Mouse (Mus musculus) embryonic facial prominence, embryonic 14.5 days (tissue): ENCODE measurements at regions not wholly inside any gene's neighbourhood (a gene's known extent, or its start where the extent isn't known, plus 50 kb on each side); places are given as distances from the start of the nearest gene placed in this dataset.
A peak's percentile ranks its signal among the peaks of the same experiment; 100 is the strongest.

Experiments
- ATAC-seq: fragments of 200-750 bp; cut with Nextera tagmentation; 2 replicates; pipeline ENCODE4 v1.8.0; 2017; ENCODE audit warnings: low read depth, moderate number of reproducible peaks, moderate TSS enrichment
- DNase-seq: peaks from one replicate; pipeline ENCODE4 v3.0.0-alpha.2; 2015; ENCODE audit warnings: low spot score
- H3K27ac ChIP-seq: fragments of 300-500 bp; sonication (generic); replicated peaks from 2 replicates; pipeline ENCODE4 v1.5.1; 2014; ENCODE audit warnings: low read depth, mild to moderate bottlenecking, low read length, moderate library complexity
- H3K27me3 ChIP-seq: fragments of 300-500 bp; sonication (generic); replicated peaks from 2 replicates; pipeline ENCODE4 v1.6.1; 2014; ENCODE audit warnings: low read length; ENCODE audit not compliant: control insufficient read depth, insufficient read depth
- H3K36me3 ChIP-seq: fragments of 300-500 bp; sonication (generic); 2 replicates; pipeline ENCODE4 v1.6.1; 2014; ENCODE audit warnings: low read length, mixed read lengths; ENCODE audit not compliant: control insufficient read depth, insufficient read depth
- H3K4me1 ChIP-seq: fragments of 300-500 bp; sonication (generic); 2 replicates; pipeline ENCODE4 v1.6.1; 2014; ENCODE audit warnings: antibody characterized with exemption, low read length; ENCODE audit not compliant: control insufficient read depth, insufficient read depth
- H3K4me2 ChIP-seq: fragments of 300-500 bp; sonication (generic); 2 replicates; pipeline ENCODE4 v1.6.1; 2014; ENCODE audit warnings: low read depth, mild to moderate bottlenecking, low read length, moderate library complexity, mixed read lengths
- H3K4me3 ChIP-seq: fragments of 300-500 bp; sonication (generic); 2 replicates; pipeline ENCODE4 v1.5.1; 2014; ENCODE audit warnings: low read depth, mild to moderate bottlenecking, low read length
- H3K9ac ChIP-seq: fragments of 300-500 bp; sonication (generic); 2 replicates; pipeline ENCODE4 v1.6.1; 2014; ENCODE audit warnings: low read depth, mild to moderate bottlenecking, low read length, moderate library complexity, mixed read lengths
- H3K9me3 ChIP-seq: fragments of 300-500 bp; sonication (generic); 2 replicates; pipeline ENCODE4 v1.6.1; 2016; ENCODE audit warnings: low read length; ENCODE audit not compliant: control insufficient read depth
- WGBS: fragments of 180-500 bp; shearing (Covaris S2); extraction: QIAGEN DNeasy Blood & Tissue Kit; methylation state at CpG from one replicate; pipeline ENCODE4 v1.1.7; 2014; 5-methylcytosine and 5-hydroxymethylcytosine counted together

GRCm38 (mm10) chr4:105315095-105315494 is 157.9 kb downstream of the Plpp3 start:
- H3K9me3 ChIP-seq = no peaks in the 10 kb centered on the region
- 45% methylated on average over 5 of the region's 5 CpGs for WGBS

DNA sequence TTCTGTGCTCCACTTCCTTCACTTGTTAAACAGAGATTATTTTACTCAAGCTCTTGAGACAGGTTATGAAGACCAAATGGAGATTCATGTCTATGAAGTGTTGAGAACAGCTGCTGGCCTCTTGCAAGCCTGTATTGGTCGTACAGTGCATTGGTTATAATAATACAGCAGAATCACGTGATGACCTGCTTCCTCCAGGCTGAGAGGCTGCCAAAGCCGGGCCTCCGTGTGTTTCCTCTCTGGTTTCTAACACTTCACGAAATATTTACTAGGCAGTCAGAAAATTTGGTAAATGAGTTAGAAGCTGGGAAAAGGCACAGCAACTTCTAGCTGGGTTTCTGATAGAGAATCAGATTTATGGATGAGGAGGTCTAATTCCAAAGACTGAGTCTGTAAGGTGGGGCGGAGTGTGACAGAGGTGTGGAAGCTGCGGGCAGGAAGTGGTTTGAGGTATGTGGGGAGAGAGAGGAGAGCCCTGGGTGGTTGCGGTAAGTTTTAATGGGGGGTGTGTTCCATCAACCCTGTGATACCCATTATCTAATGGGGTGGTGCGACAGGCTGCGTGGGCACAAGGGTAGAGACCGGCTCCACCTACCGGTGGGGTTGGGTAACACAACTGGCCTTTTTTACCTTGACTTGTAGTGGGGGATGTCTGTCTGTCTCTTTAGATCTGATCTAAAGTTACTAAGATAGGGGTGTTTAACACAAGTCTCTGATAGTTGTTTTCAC is 159.5 kb downstream of the Plpp3 start:
- Histone ChIP-seq H3K4me2 (no peak overlapping the region), H3K27me3 (no peaks in the 10 kb centered on the region), H3K9ac (no peak overlapping the region), H3K4me3 (no peak overlapping the region), H3K36me3 (no peaks in the 10 kb centered on the region), H3K27ac (no peak overlapping the region), H3K4me1 (no peaks in the 10 kb centered on the region), H3K9me3 (no peaks in the 10 kb centered on the region)
- no peak for ATAC-seq
- 70% methylated on average over 12 of the region's 12 CpGs for WGBS
- DNase-seq = no peak

More at GRCm38 (mm10) chr4:105315095-105315494, 157.9 kb downstream of the Plpp3 start:
- Histone ChIP-seq H3K4me1 (no peaks in the 10 kb centered on the region), H3K27ac (no peak overlapping the region), H3K4me2 (no peak overlapping the region), H3K27me3 (no peaks in the 10 kb centered on the region), H3K9ac (no peak overlapping the region), H3K4me3 (no peak overlapping the region), H3K36me3 (no peaks in the 10 kb centered on the region)
- DNase-seq = peak; percentile 46
- no peak for ATAC-seq

DNA sequence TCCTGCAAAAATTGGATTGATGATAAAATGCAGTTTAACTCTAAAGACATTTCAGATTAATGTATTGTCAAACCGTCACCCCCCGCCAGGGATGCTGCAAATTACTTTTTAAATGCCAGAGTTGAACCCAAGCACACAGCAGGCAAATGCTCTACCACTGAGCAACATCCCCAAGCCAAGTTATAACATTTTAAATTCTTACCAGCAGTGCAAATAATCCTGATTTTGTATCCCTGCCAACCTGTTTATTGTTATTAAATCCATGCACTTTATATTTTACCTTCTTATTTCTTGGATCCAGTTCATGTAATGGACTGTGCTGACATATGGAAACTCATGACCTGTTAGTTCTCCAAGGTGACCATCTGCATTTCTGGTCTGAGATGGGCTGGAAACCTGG is 161.3 kb downstream of the Plpp3 start:
- no peak for DNase-seq
- H3K27me3 ChIP-seq = no peaks in the 10 kb centered on the region
- 0 out of 2 replicates have a peak, but pooled peaks cover 2% of the 10 kb centered on the region for H3K4me1 ChIP-seq

GRCm38 (mm10) chr4:105323446-105323845 is 166.3 kb downstream of the Plpp3 start:
- Histone ChIP-seq H3K27me3 (no peaks in the 10 kb centered on the region), H3K27ac (no peak overlapping the region), H3K4me1 (0 out of 2 replicates have a peak, but pooled peaks cover 5% of the 10 kb centered on the region), H3K4me2 (no peak overlapping the region), H3K4me3 (no peak overlapping the region), H3K9ac (no peak overlapping the region), H3K36me3 (no peaks in the 10 kb centered on the region), H3K9me3 (no peaks in the 10 kb centered on the region)
- DNase-seq (no peak), ATAC-seq (no peak)
- WGBS = 38% methylated on average over 1 of the region's 1 CpGs

More for the DNA sequence above, 161.3 kb downstream of the Plpp3 start:
- Histone ChIP-seq H3K27ac (no peak overlapping the region), H3K9me3 (no peaks in the 10 kb centered on the region), H3K36me3 (no peaks in the 10 kb centered on the region), H3K9ac (no peak overlapping the region), H3K4me2 (no peak overlapping the region), H3K4me3 (no peak overlapping the region)
- 57% methylated on average over 2 of the region's 2 CpGs for WGBS
- no peak for ATAC-seq

DNA sequence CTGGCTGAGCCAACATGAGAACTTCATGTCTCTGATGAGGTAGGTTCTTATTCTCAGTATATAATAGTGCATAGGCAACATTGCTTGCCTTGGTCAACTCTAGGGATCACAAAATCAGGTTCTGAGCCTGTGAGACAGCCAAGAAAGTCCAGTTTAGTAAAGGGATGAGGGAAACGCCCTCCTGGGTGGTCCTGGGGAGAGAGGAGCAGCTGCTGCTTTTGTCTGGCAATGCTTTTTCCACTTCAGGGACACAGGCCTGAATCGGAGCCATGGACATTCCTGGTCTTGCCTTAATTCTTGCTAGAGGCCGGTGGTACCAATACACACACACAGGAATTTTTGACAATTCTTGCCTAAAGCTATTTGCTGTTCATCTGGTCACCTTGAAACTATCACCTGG is 169.8 kb downstream of the Plpp3 start:
- H3K27ac ChIP-seq = no peak overlapping the region
- H3K4me3 ChIP-seq = no peak overlapping the region
- no peaks in the 10 kb centered on the region for H3K36me3 ChIP-seq
- H3K27me3 ChIP-seq = no peaks in the 10 kb centered on the region
- H3K4me2 ChIP-seq = no peak overlapping the region
- no peak for ATAC-seq
- H3K9me3 ChIP-seq = no peaks in the 10 kb centered on the region
- no peak for DNase-seq
- H3K4me1 ChIP-seq = 0 out of 2 replicates have a peak, but pooled peaks cover 5% of the 10 kb centered on the region
- no peak overlapping the region for H3K9ac ChIP-seq
- 44% methylated on average over 3 of the region's 3 CpGs for WGBS

GRCm38 (mm10) chr4:105327711-105328471 is 170.7 kb downstream of the Plpp3 start:
- ATAC-seq (no peak), DNase-seq (no peak)
- whole genome bisulfite sequencing = 78% methylated on average over 5 of the region's 5 CpGs
- Histone ChIP-seq H3K4me2 (no peak overlapping the region), H3K9me3 (no peaks in the 10 kb centered on the region), H3K36me3 (no peaks in the 10 kb centered on the region), H3K4me1 (0 out of 2 replicates have a peak, but pooled peaks cover 5% of the 10 kb centered on the region), H3K9ac (no peak overlapping the region), H3K27me3 (no peaks in the 10 kb centered on the region), H3K4me3 (no peak overlapping the region), H3K27ac (no peak overlapping the region)

GRCm38 (mm10) chr4:105328776-105329175 is 171.6 kb downstream of the Plpp3 start:
- no peak overlapping the region for H3K4me2 ChIP-seq
- H3K36me3 ChIP-seq = no peaks in the 10 kb centered on the region
- no peak overlapping the region for H3K4me3 ChIP-seq
- H3K27me3 ChIP-seq = no peaks in the 10 kb centered on the region
- H3K9me3 ChIP-seq = no peaks in the 10 kb centered on the region
- H3K4me1 ChIP-seq = no peaks in the 10 kb centered on the region
- ATAC-seq (no peak), DNase-seq (peak; percentile 59)
- 62% methylated on average over 10 of the region's 10 CpGs for WGBS
- H3K9ac ChIP-seq = no peak overlapping the region
- no peak overlapping the region for H3K27ac ChIP-seq

DNA sequence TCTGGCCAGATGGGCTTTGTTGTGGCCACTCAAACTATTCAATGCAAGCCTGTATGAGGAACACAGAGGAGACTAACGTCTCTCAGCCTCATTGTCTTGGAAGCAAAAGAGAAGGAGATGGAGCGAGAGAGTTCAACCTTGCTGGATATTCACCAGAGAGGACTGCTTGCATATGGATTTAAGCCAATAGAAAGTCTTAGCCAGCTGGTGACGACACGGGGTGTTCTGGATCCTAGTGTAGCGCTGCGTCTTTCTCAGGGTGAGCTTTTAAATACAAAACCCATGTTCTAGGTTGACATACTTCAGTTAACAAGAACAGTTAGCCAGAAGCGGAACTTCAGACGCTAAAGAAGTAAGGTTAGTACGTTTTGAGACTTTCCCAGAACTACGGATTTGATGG is 174.9 kb downstream of the Plpp3 start:
- Histone ChIP-seq H3K9me3 (no peaks in the 10 kb centered on the region), H3K27ac (no peak overlapping the region), H3K27me3 (no peaks in the 10 kb centered on the region), H3K4me2 (no peak overlapping the region), H3K36me3 (no peaks in the 10 kb centered on the region), H3K9ac (no peak overlapping the region), H3K4me3 (no peak overlapping the region), H3K4me1 (no peaks in the 10 kb centered on the region)
- ATAC-seq = no peak
- 87% methylated on average over 10 of the region's 10 CpGs for WGBS
- no peak for DNase-seq
